Mouse (Mus musculus) liver, postnatal 0 days (tissue): ENCODE results near the gene Slc38a3.

Experiments used
- CTCF ChIP-seq: sonication (generic); IDR thresholded peaks from 2 replicates; pipeline ENCODE4 v1.5.1; 2016; ENCODE audit warnings: antibody characterized with exemption, low read depth
- EP300 ChIP-seq: IDR thresholded peaks from 2 replicates; pipeline ENCODE4 v1.6.1; 2016; ENCODE audit warnings: antibody characterized with exemption, low read depth, mild to moderate bottlenecking

GRCm38 (mm10) chr9:107603251-107603650 lies 66.1 kb downstream of the Slc38a3 start:
- TF ChIP-seq EP300 (no peak), CTCF (no peak)
